Mouse (Mus musculus) heart, embryonic 12.5 days (tissue): ENCODE results near the gene Entr1. TPM values are rescaled to one million over a fixed set of nuclear protein-coding genes. Genes with fewer than 3 reads are reported as not detected.

Experiments used
- ATAC-seq: fragments of 200-750 bp; cut with Nextera tagmentation; 2 replicates; pipeline ENCODE4 v1.8.0; 2017; ENCODE audit warnings: moderate TSS enrichment, moderate library complexity; ENCODE audit not compliant: insufficient number of reproducible peaks, low FRiP score
- H3K27ac ChIP-seq: fragments of 300-500 bp; sonication (generic); 2 replicates; pipeline ENCODE4 v1.5.1; 2016; ENCODE audit warnings: mild to moderate bottlenecking, moderate library complexity; ENCODE audit not compliant: poor library complexity, severe bottlenecking
- H3K27me3 ChIP-seq: fragments of 300-500 bp; sonication (generic); replicated peaks from 2 replicates; pipeline ENCODE4 v1.6.1; 2016; ENCODE audit warnings: mild to moderate bottlenecking, moderate library complexity
- H3K36me3 ChIP-seq: fragments of 300-500 bp; sonication (generic); 2 replicates; pipeline ENCODE4 v1.6.1; 2016; ENCODE audit warnings: mild to moderate bottlenecking, moderate library complexity
- H3K4me1 ChIP-seq: fragments of 300-500 bp; sonication (generic); replicated peaks from 2 replicates; pipeline ENCODE4 v1.6.1; 2016; ENCODE audit warnings: mild to moderate bottlenecking
- H3K4me2 ChIP-seq: fragments of 300-500 bp; sonication (generic); 2 replicates; pipeline ENCODE4 v1.6.1; 2016; ENCODE audit warnings: mild to moderate bottlenecking, moderate library complexity
- H3K4me3 ChIP-seq: fragments of 300-500 bp; sonication (generic); 2 replicates; pipeline ENCODE4 v1.5.1; 2016; ENCODE audit warnings: mild to moderate bottlenecking
- H3K9ac ChIP-seq: fragments of 300-500 bp; sonication (generic); 2 replicates; pipeline ENCODE4 v1.6.1; 2016; ENCODE audit warnings: mild to moderate bottlenecking, moderate library complexity
- H3K9me3 ChIP-seq: fragments of 300-500 bp; sonication (generic); replicated peaks from 2 replicates; pipeline ENCODE4 v1.6.1; 2016; ENCODE audit warnings: mild to moderate bottlenecking, moderate library complexity
- WGBS: fragments of 180-500 bp; shearing (Covaris S2); methylation state at CpG from one replicate; pipeline ENCODE4 v1.1.7; 2016; 5-methylcytosine and 5-hydroxymethylcytosine counted together
- polyA plus RNA-seq: library from polyadenylated mRNA; unstranded; fragments of >200 nt; fragmentation: Nextera tagmentation; extraction: Ambion mirVana; gene quantifications from 2 replicates; pipeline ENCODE4 v1.2.1, GENCODE M21; 2016

The Entr1 gene
- polyA plus RNA-seq, 1 experiment from 2014 or later, result 91.7 TPM

GRCm38 (mm10) chr2:26410091-26410490 is 21.0 kb upstream of the Entr1 start:
- Histone ChIP-seq H3K4me3 (no peak overlapping the region), H3K36me3 (peaks cover 54% of the 10 kb centered on the region), H3K4me1 (peaks cover 35% of the 10 kb centered on the region), H3K27ac (no peak overlapping the region), H3K9ac (no peak overlapping the region), H3K27me3 (no peaks in the 10 kb centered on the region), H3K4me2 (no peak overlapping the region), H3K9me3 (no peaks in the 10 kb centered on the region)
- ATAC-seq, result no peak
- whole genome bisulfite sequencing, result 71% methylated on average over 5 of the region's 5 CpGs

- H3K4me1 ChIP-seq, result peaks cover 38% of the 10 kb centered on the region
- peaks cover 48% of the 10 kb centered on the region for H3K36me3 ChIP-seq
- H3K9ac ChIP-seq, result no peak overlapping the region
- H3K4me3 ChIP-seq, result peak overlapping the region; percentile 88; the same call in 1 of the 2 replicates
- H3K27me3 ChIP-seq, result no peaks in the 10 kb centered on the region
- 58% methylated on average over 3 of the region's 3 CpGs for WGBS
- peak overlapping the region; percentile 98 for H3K4me2 ChIP-seq
- no peaks in the 10 kb centered on the region for H3K9me3 ChIP-seq
- H3K27ac ChIP-seq, result no peak overlapping the region
- ATAC-seq, result no peak
These were observed 20.2 kb upstream of the Entr1 start for GRCm38 (mm10) chr2:26409362-26409761.

GRCm38 (mm10) chr2:26408515-26409356 is 19.6 kb upstream of the Entr1 start, which contains the start of gene Inpp5e:
Gene Inpp5e (minus strand): TSS chr2:26409203.
- ATAC-seq, result peak; percentile 95
- under 1% methylated on average over 57 of the region's 57 CpGs for WGBS

GRCm38 (mm10) chr2:26403306-26403705 is 14.2 kb upstream of the Entr1 start:
- H3K27me3 ChIP-seq, result no peaks in the 10 kb centered on the region
- H3K4me3 ChIP-seq, result no peak overlapping the region
- no peaks in the 10 kb centered on the region for H3K9me3 ChIP-seq
- H3K36me3 ChIP-seq, result peaks cover 48% of the 10 kb centered on the region
- H3K4me2 ChIP-seq, result no peak overlapping the region
- 62% methylated on average over 8 of the region's 8 CpGs for WGBS
- no peak overlapping the region for H3K27ac ChIP-seq
- H3K9ac ChIP-seq, result no peak overlapping the region
- peaks cover 33% of the 10 kb centered on the region for H3K4me1 ChIP-seq
- no peak for ATAC-seq

More at GRCm38 (mm10) chr2:26408515-26409356, 19.6 kb upstream of the Entr1 start, which contains the start of gene Inpp5e:
- H3K27me3 ChIP-seq, result no peaks in the 10 kb centered on the region
- peak within 1 kb of the TSS; percentile 98 for H3K4me2 ChIP-seq
- no peaks in the 10 kb centered on the region for H3K9me3 ChIP-seq
- H3K4me1 ChIP-seq, result peaks cover 38% of the 10 kb centered on the region
- peak within 1 kb of the TSS; percentile 63 for H3K27ac ChIP-seq
- peak within 1 kb of the TSS; percentile 88 for H3K4me3 ChIP-seq
- H3K36me3 ChIP-seq, result peaks cover 42% of the 10 kb centered on the region
- peak within 1 kb of the TSS; percentile 95 for H3K9ac ChIP-seq

GRCm38 (mm10) chr2:26402265-26402664 is 13.1 kb upstream of the Entr1 start:
- no peak overlapping the region for H3K9ac ChIP-seq
- no peak overlapping the region for H3K4me3 ChIP-seq
- peaks cover 23% of the 10 kb centered on the region for H3K4me1 ChIP-seq
- no peak for ATAC-seq
- H3K9me3 ChIP-seq, result no peaks in the 10 kb centered on the region
- WGBS, result 81% methylated on average over 1 of the region's 1 CpGs
- peaks cover 58% of the 10 kb centered on the region for H3K36me3 ChIP-seq
- H3K27ac ChIP-seq, result no peak overlapping the region
- no peaks in the 10 kb centered on the region for H3K27me3 ChIP-seq
- H3K4me2 ChIP-seq, result no peak overlapping the region

- 84% methylated on average over 4 of the region's 4 CpGs for WGBS
- H3K4me3 ChIP-seq, result no peak overlapping the region
- no peak overlapping the region for H3K27ac ChIP-seq
- no peaks in the 10 kb centered on the region for H3K27me3 ChIP-seq
- H3K9ac ChIP-seq, result no peak overlapping the region
- H3K36me3 ChIP-seq, result peaks cover 67% of the 10 kb centered on the region
- no peak for ATAC-seq
- H3K4me1 ChIP-seq, result peaks cover 11% of the 10 kb centered on the region
- no peaks in the 10 kb centered on the region for H3K9me3 ChIP-seq
- H3K4me2 ChIP-seq, result no peak overlapping the region
These were observed 11.9 kb upstream of the Entr1 start for GRCm38 (mm10) chr2:26401023-26401422.

- H3K27me3 ChIP-seq, result no peaks in the 10 kb centered on the region
- H3K4me1 ChIP-seq, result peaks cover 3% of the 10 kb centered on the region; the same call in 1 of the 2 replicates
- no peak overlapping the region for H3K27ac ChIP-seq
- no peak overlapping the region for H3K9ac ChIP-seq
- ATAC-seq, result no peak
- H3K4me3 ChIP-seq, result no peak overlapping the region
- H3K4me2 ChIP-seq, result no peak overlapping the region
- WGBS, result 83% methylated on average over 5 of the region's 5 CpGs
- no peaks in the 10 kb centered on the region for H3K9me3 ChIP-seq
- peaks cover 74% of the 10 kb centered on the region for H3K36me3 ChIP-seq
These were observed 11.2 kb upstream of the Entr1 start for GRCm38 (mm10) chr2:26400296-26400695.

GRCm38 (mm10) chr2:26399647-26400046 is 10.5 kb upstream of the Entr1 start:
- ATAC-seq, result 0 out of 2 replicates have a peak, but pooled peaks have one; percentile 26
- H3K4me3 ChIP-seq, result no peak overlapping the region
- 69% methylated on average over 5 of the region's 5 CpGs for WGBS
- H3K4me1 ChIP-seq, result peaks cover 2% of the 10 kb centered on the region; the same call in 1 of the 2 replicates
- H3K27me3 ChIP-seq, result no peaks in the 10 kb centered on the region
- no peak overlapping the region for H3K9ac ChIP-seq
- H3K27ac ChIP-seq, result no peak overlapping the region
- no peak overlapping the region for H3K4me2 ChIP-seq
- peaks cover 80% of the 10 kb centered on the region for H3K36me3 ChIP-seq
- H3K9me3 ChIP-seq, result no peaks in the 10 kb centered on the region

- H3K4me3 ChIP-seq, result no peak overlapping the region
- H3K9ac ChIP-seq, result no peak overlapping the region
- no peak overlapping the region for H3K27ac ChIP-seq
- ATAC-seq, result no peak
- no peaks in the 10 kb centered on the region for H3K27me3 ChIP-seq
- H3K9me3 ChIP-seq, result no peaks in the 10 kb centered on the region
- H3K36me3 ChIP-seq, result peaks cover 87% of the 10 kb centered on the region
- H3K4me2 ChIP-seq, result no peak overlapping the region
- no peaks in the 10 kb centered on the region; the same call in 1 of the 2 replicates for H3K4me1 ChIP-seq
- 85% methylated on average over 8 of the region's 8 CpGs for WGBS
These were observed 9.9 kb upstream of the Entr1 start for GRCm38 (mm10) chr2:26398978-26399377.

- no peaks in the 10 kb centered on the region for H3K9me3 ChIP-seq
- H3K27me3 ChIP-seq, result no peaks in the 10 kb centered on the region
- no peak overlapping the region for H3K27ac ChIP-seq
- H3K4me1 ChIP-seq, result peaks cover 20% of the 10 kb centered on the region
- H3K4me2 ChIP-seq, result no peak overlapping the region
- peaks cover 76% of the 10 kb centered on the region for H3K36me3 ChIP-seq
- H3K9ac ChIP-seq, result no peak overlapping the region
- ATAC-seq, result no peak
- 90% methylated on average over 6 of the region's 6 CpGs for WGBS
- H3K4me3 ChIP-seq, result no peak overlapping the region
These were observed 2.5 kb upstream of the Entr1 start for GRCm38 (mm10) chr2:26391617-26392016.

GRCm38 (mm10) chr2:26390954-26391353 is 1.8 kb upstream of the Entr1 start:
- H3K36me3 ChIP-seq, result peaks cover 76% of the 10 kb centered on the region
- ATAC-seq, result no peak
- 83% methylated on average over 3 of the region's 3 CpGs for WGBS

More at GRCm38 (mm10) chr2:26390954-26391353, 1.8 kb upstream of the Entr1 start:
- no peaks in the 10 kb centered on the region for H3K27me3 ChIP-seq
- H3K4me2 ChIP-seq, result no peak overlapping the region
- H3K27ac ChIP-seq, result no peak overlapping the region
- no peaks in the 10 kb centered on the region for H3K9me3 ChIP-seq
- H3K4me1 ChIP-seq, result peaks cover 20% of the 10 kb centered on the region
- H3K9ac ChIP-seq, result no peak overlapping the region
- H3K4me3 ChIP-seq, result no peak overlapping the region
